Mouse (Mus musculus) heart, postnatal 0 days (tissue): ENCODE results near the gene Slc36a1.

Source experiments
- CTCF ChIP-seq: IDR thresholded peaks from 2 replicates; pipeline ENCODE4 v1.5.1; 2016; ENCODE audit warnings: antibody characterized with exemption, control low read depth, low read depth
- EP300 ChIP-seq: IDR thresholded peaks from 2 replicates; pipeline ENCODE4 v1.6.1; 2016; ENCODE audit warnings: antibody characterized with exemption, low read depth

DNA sequence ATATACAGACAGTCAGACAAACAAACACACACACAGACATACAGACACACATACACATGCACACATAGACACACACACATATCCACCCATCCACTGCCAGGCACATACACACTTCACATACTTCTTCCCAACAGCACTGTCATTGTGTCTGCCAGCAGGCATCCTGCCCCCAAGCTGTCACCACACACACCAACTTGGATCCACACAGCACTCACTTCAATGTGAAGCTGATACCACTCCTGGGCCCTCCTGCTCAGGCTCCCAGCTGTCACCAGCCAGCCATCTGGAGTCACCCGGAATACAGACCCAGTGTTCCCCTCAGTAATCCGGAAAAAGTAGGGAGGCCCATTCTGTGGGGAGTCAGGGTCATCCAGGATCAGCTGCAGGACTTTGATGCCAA lies 61.5 kb downstream of the Slc36a1 start:
- TF ChIP-seq CTCF (no peak), EP300 (no peak)
